Mouse (Mus musculus) C2C12 (cell line): Measurements from ENCODE around the gene Zrsr1.

ENCODE experiments used
- CTCF ChIP-seq: IDR thresholded peaks from one replicate; pipeline ENCODE4 v1.5.1; 2011; ENCODE audit not compliant: control insufficient read depth, insufficient read depth, insufficient read length
- FOSL1 ChIP-seq: IDR thresholded peaks from one replicate; pipeline ENCODE4 v1.8.0; 2011; ENCODE audit warnings: mild to moderate bottlenecking, low read length; ENCODE audit not compliant: poor library complexity, insufficient read depth, severe bottlenecking

GRCm38 (mm10) chr11:22973599-22973998 lies 1.8 kb downstream of the Zrsr1 start:
- TF ChIP-seq FOSL1 = no peak
- no peak for TF ChIP-seq CTCF
